Comparison of ENCODE assay signal across 11 mouse cellular contexts in the genomic region with DNA sequence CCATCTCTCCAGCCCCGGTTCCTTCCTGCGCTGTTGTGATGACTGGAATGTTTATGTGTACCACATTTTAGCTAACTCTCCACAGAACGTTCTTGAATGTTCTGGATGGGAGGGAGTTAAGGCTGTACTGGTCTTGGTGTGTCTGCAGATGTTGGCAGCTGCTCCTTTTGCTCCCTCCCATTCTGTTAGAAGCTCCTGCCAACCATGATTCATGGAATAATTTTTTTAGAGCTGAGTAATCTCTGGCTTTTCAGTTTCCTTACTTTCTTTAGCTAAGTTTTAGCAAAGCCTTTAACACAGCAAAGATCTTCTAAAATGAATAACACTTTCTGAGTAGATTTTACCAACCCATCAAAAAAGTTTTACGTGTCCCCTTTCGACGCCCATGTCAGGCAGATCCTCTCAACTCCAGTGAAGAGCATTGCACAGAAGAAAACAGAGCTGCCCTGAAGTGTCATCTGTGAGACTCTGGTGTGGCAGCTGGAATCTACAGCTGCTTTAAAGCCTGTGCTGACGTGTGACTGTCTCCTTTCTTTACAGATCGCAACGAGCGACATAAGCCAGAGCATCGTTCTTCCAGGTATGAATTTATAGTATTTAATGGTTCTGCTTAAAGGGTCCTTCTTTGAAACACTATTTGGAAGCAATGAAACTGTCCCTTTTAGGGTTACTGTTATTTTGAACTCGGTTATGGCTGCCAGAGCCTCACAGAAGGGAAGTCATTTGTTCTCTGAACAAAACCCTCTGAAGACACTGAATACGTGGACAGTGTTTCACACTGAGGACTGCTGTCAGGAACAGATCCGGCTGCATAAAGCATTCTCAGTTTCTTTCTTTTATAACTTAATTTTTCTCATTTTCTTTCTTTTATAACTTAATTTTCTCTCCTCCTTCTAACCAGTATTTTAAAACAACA. TPM values are rescaled to one million over a fixed set of nuclear protein-coding genes. Genes with fewer than 3 reads are reported as not detected.
DNase-seq lines count a peak whose midpoint lies in the region; ATAC-seq and TF ChIP-seq lines count a peak whose summit lies in the region.
"Had no signal": no experiment of that assay in that cellular context is flagged by ENCODE, and none has a peak within 500 bp of the region (broad histone marks: within the 10 kb centered on the region; RNA-seq: fewer than 3 reads in every experiment).

No protein-coding gene starts in this region.

- peak; percentile 33; the same call in 1 of the 2 replicates for TF ChIP-seq POLR2A in embryonic fibroblast, embryonic 13.5 days (IDR thresholded peaks at IDR 0.05; ENCODE audit: low read depth, low read length)
- TF ChIP-seq POLR2A in myocyte (IDR thresholded peaks at IDR 0.05; ENCODE audit: insufficient read length, low read depth), result no peak

- peak; percentile 67; the same call in 1 of the 2 replicates for ATAC-seq in limb, embryonic 13.5 days (ENCODE audit: low FRiP score, low read depth)
- peak; percentile 77 for ATAC-seq in intestine, embryonic 14.5 days (replicated peaks; ENCODE audit: low FRiP score, low TSS enrichment, low read depth)
- no peak for ATAC-seq in erythroid progenitor cell, adult 5-6 weeks (replicated peaks; ENCODE audit: low FRiP score, poor library complexity, severe bottlenecking)

- H3K4me2 ChIP-seq in limb, embryonic 13.5 days (replicated peaks), result peak overlapping the region; percentile 27
- peak overlapping the region; percentile 42 for H3K4me2 ChIP-seq in intestine, embryonic 14.5 days (ENCODE audit: low read length)
- H3K4me2 ChIP-seq in myocyte (ENCODE audit: low read depth), result peak overlapping the region; percentile 75
- H3K4me2 ChIP-seq: limb, embryonic 12.5 days had no signal

- no peaks in the 10 kb centered on the region for H3K9me3 ChIP-seq in limb, embryonic 13.5 days
- H3K9me3 ChIP-seq in limb, embryonic 10.5 days (replicated peaks), result no peaks in the 10 kb centered on the region
- H3K9me3 ChIP-seq in intestine, embryonic 14.5 days (ENCODE audit: control insufficient read depth, low read length), result no peaks in the 10 kb centered on the region
- H3K9me3 ChIP-seq: limb, embryonic 12.5 days had no signal

- no peak overlapping the region for H3ac ChIP-seq in myocyte (ENCODE audit: control insufficient read depth, insufficient read length)

- H3K9ac ChIP-seq in limb, embryonic 13.5 days, result no peak overlapping the region
- H3K9ac ChIP-seq in intestine, embryonic 14.5 days (ENCODE audit: low read length), result peak overlapping the region; percentile 16; the same call in 1 of the 2 replicates
- H3K9ac ChIP-seq: limb, embryonic 12.5 days had no signal

- peak overlapping the region; percentile 55 for H3K27ac ChIP-seq in limb, embryonic 13.5 days
- H3K27ac ChIP-seq in limb, embryonic 10.5 days, result no peak overlapping the region
- peak overlapping the region; percentile 98 for H3K27ac ChIP-seq in embryonic fibroblast, embryonic 13.5 days (ENCODE audit: insufficient read depth, low read length)
- peak overlapping the region; percentile 85 for H3K27ac ChIP-seq in intestine, embryonic 14.5 days (ENCODE audit: low read depth)
- H3K27ac ChIP-seq: limb, embryonic 12.5 days had no signal

- H3K4me1 ChIP-seq in limb, embryonic 13.5 days, result peaks cover 23% of the 10 kb centered on the region
- peaks cover 16% of the 10 kb centered on the region for H3K4me1 ChIP-seq in limb, embryonic 10.5 days
- H3K4me1 ChIP-seq in embryonic fibroblast, embryonic 13.5 days (ENCODE audit: control insufficient read depth, insufficient read depth, low read length), result peaks cover 6% of the 10 kb centered on the region
- peaks cover 23% of the 10 kb centered on the region for H3K4me1 ChIP-seq in intestine, embryonic 14.5 days (replicated peaks; ENCODE audit: control insufficient read depth, insufficient read depth, low read length)

- 54% methylated on average over 14 of the region's 14 CpGs for WGBS in limb, embryonic 13.5 days
- 73% methylated on average over 14 of the region's 14 CpGs for WGBS in limb, embryonic 10.5 days
- WGBS in intestine, embryonic 14.5 days, result 32% methylated on average over 14 of the region's 14 CpGs

- TF ChIP-seq CTCF in embryonic fibroblast, embryonic 13.5 days (IDR thresholded peaks at IDR 0.05; ENCODE audit: borderline replicate concordance, insufficient read depth, low read length), result no peak

- peaks cover 12% of the 10 kb centered on the region for H3K36me3 ChIP-seq in limb, embryonic 13.5 days
- H3K36me3 ChIP-seq in limb, embryonic 10.5 days, result peaks cover 16% of the 10 kb centered on the region
- no peaks in the 10 kb centered on the region; the same call in 1 of the 2 replicates for H3K36me3 ChIP-seq in intestine, embryonic 14.5 days (ENCODE audit: control insufficient read depth, insufficient read depth, low read length)
- no peaks in the 10 kb centered on the region for H3K36me3 ChIP-seq in myocyte (ENCODE audit: control insufficient read depth, insufficient read depth)

- H3K79me2 ChIP-seq in myocyte (ENCODE audit: control insufficient read depth, insufficient read depth), result no peaks in the 10 kb centered on the region

- no peak overlapping the region for H3K4me3 ChIP-seq in limb, embryonic 13.5 days
- H3K4me3 ChIP-seq in limb, embryonic 10.5 days, result no peak overlapping the region
- peak overlapping the region; percentile 27 for H3K4me3 ChIP-seq in embryonic fibroblast, embryonic 13.5 days (ENCODE audit: insufficient read depth, low read length)
- H3K4me3 ChIP-seq in intestine, embryonic 14.5 days (ENCODE audit: low read depth, low read length), result peak overlapping the region; percentile 27
- no peak overlapping the region for H3K4me3 ChIP-seq in myocyte
- H3K4me3 ChIP-seq: limb, embryonic 12.5 days had no signal

- no peak for DNase-seq in limb, embryonic 10.5 days (ENCODE audit: low spot score)
- no peak for DNase-seq in intestine, embryonic 14.5 days (ENCODE audit: low spot score)
- no peak for DNase-seq in frontal cortex, postnatal 36 days (ENCODE audit: low spot score in 2 of 2)
- DNase-seq in layer of hippocampus, adult 9-11 months, result no peak

- H3K27me3 ChIP-seq in limb, embryonic 13.5 days, result no peaks in the 10 kb centered on the region
- H3K27me3 ChIP-seq in limb, embryonic 10.5 days (ENCODE audit: low read depth, poor library complexity, severe bottlenecking), result no peaks in the 10 kb centered on the region
- H3K27me3 ChIP-seq in intestine, embryonic 14.5 days (replicated peaks; ENCODE audit: control insufficient read depth, insufficient read depth, low read length), result no peaks in the 10 kb centered on the region
- no peaks in the 10 kb centered on the region for H3K27me3 ChIP-seq in myocyte (ENCODE audit: control insufficient read depth, insufficient read depth, insufficient read length)
- H3K27me3 ChIP-seq: limb, embryonic 12.5 days had no signal

TF ChIP-seq in myocyte, 11 proteins besides CTCF, POLR2A, EP300 and RAD21:
- no peak for TF ChIP-seq REST (IDR thresholded peaks at IDR 0.05; ENCODE audit: insufficient read depth, insufficient read length)
- no peak for TF ChIP-seq POLR2AphosphoS2 (IDR thresholded peaks at IDR 0.05; ENCODE audit: insufficient read length, low read depth)
- peak in 2 of 3 experiments; percentile 9 to 31 for TF ChIP-seq MYOD1 (IDR thresholded peaks at IDR 0.05; ENCODE audit: control insufficient read depth in 1 of 3, insufficient read length in 2 of 3, low read depth in 2 of 3)
TF ChIP-seq in myocyte: peak in this region for 1.

RNA-seq across cellular contexts. Expression of a gene that starts 38.3 kb away (rescaled TPM):
- polyA plus RNA-seq in limb, embryonic 13.5 days (2015; fragmentation: Nextera tagmentation; extraction: Ambion mirVana), result not detected in 2 replicates
- 0.31 TPM in 1 of 2 replicates, not detected in the other for polyA plus RNA-seq in limb, embryonic 10.5 days (2016; fragmentation: Nextera tagmentation; extraction: Ambion mirVana)
- not detected in 2 replicates for polyA plus RNA-seq in embryonic fibroblast, embryonic 13.5 days (2011; ENCODE audit: insufficient read length, low read depth, missing spikeins)
- 0.44 and 0.58 TPM in 2 replicates for polyA plus RNA-seq in intestine, embryonic 14.5 days (2014; fragmentation: Nextera tagmentation; extraction: Ambion mirVana)
- not detected for polyA plus RNA-seq in myocyte (2012; fragmentation: generic; extraction: Trizol)
- not detected in 2 replicates for total RNA-seq in erythroid progenitor cell, adult 5-6 weeks (2015; ENCODE audit: low replicate concordance)
- total RNA-seq in erythroid progenitor cell, adult 5-6 weeks (2017; ENCODE audit: low replicate concordance), result not detected in 2 replicates
- total RNA-seq: neutrophil, adult 5-6 weeks had no signal
- polyA plus RNA-seq: embryonic facial prominence, embryonic 11.5 days; limb, embryonic 12.5 days had no signal

Comparison
In these comparisons a context has a peak if more than half of its experiments do, and no peak if none do; other contexts are left out.
1. H3K4me3 ChIP-seq: peak in embryonic fibroblast, embryonic 13.5 days (single experiment) and intestine, embryonic 14.5 days (single experiment); none in limb, embryonic 13.5 days (single experiment), limb, embryonic 10.5 days (single experiment) and myocyte (single experiment).
2. Peak in every context shown above with its lines, with median percentiles within 50 percentile points of each other: H3K4me2 ChIP-seq.